Mouse (Mus musculus) right cerebral cortex, postnatal 14 days (tissue): Measurements from ENCODE around the gene Clic3.
"Not testable (repeated sequence)": the region's sequence is repeated elsewhere in the genome, so short reads cannot be mapped to it uniquely, and the experiment has no call there.

ENCODE experiments used
- DNase-seq: peaks from one replicate; pipeline ENCODE4 v3.0.0; 2022

Clic3 gene

GRCm38 (mm10) chr2:25456205-25456953 lies at the start of gene Clic3:
Gene Clic3, plus strand, starts transcription at chr2:25456838.
- DNase-seq: no peak

- DNase-seq: no peak
Measured at GRCm38 (mm10) chr2:25408908-25409307, 47.7 kb upstream of the Clic3 start.

- DNase-seq: not testable (repeated sequence)
Measured at GRCm38 (mm10) chr2:25413436-25413835, 43.2 kb upstream of the Clic3 start.

- no peak for DNase-seq
Measured at GRCm38 (mm10) chr2:25417426-25417825, 39.2 kb upstream of the Clic3 start.

GRCm38 (mm10) chr2:25421896-25422295 lies 34.7 kb upstream of the Clic3 start:
- DNase-seq: no peak

- no peak for DNase-seq
Measured at GRCm38 (mm10) chr2:25422587-25423410, 33.8 kb upstream of the Clic3 start, which contains the start of gene Fut7. Gene Fut7, plus strand, starts transcription at chr2:25423267.

- DNase-seq: no peak
Measured at GRCm38 (mm10) chr2:25423626-25424025, 33.0 kb upstream of the Clic3 start.

- no peak for DNase-seq
Measured at GRCm38 (mm10) chr2:25425481-25425880, 31.2 kb upstream of the Clic3 start.

- DNase-seq: peak; percentile 79
Measured at GRCm38 (mm10) chr2:25426721-25427191, 29.9 kb upstream of the Clic3 start.

GRCm38 (mm10) chr2:25427256-25427655 lies 29.4 kb upstream of the Clic3 start:
- no peak for DNase-seq

GRCm38 (mm10) chr2:25428442-25429236 lies 28.0 kb upstream of the Clic3 start, which contains the start of gene Abca2:
Gene Abca2, plus strand, starts transcription at chr2:25428703.
- peak; percentile 96 for DNase-seq

GRCm38 (mm10) chr2:25429435-25430180 lies 27.0 kb upstream of the Clic3 start:
- no peak for DNase-seq

- DNase-seq: no peak
Measured at GRCm38 (mm10) chr2:25430395-25431233, 26.0 kb upstream of the Clic3 start.

GRCm38 (mm10) chr2:25431308-25431855 lies 25.3 kb upstream of the Clic3 start:
- no peak for DNase-seq

- no peak for DNase-seq
Measured at GRCm38 (mm10) chr2:25432326-25433098, 24.1 kb upstream of the Clic3 start.

- DNase-seq: no peak
Measured at GRCm38 (mm10) chr2:25433101-25433500, 23.5 kb upstream of the Clic3 start.

- DNase-seq: no peak
Measured at GRCm38 (mm10) chr2:25434292-25434691, 22.3 kb upstream of the Clic3 start.

- no peak for DNase-seq
Measured at GRCm38 (mm10) chr2:25436286-25436820, 20.3 kb upstream of the Clic3 start.

GRCm38 (mm10) chr2:25441067-25441466 lies 15.6 kb upstream of the Clic3 start:
- DNase-seq: no peak

GRCm38 (mm10) chr2:25442682-25443081 lies 14.0 kb upstream of the Clic3 start:
- no peak for DNase-seq
